Mouse (Mus musculus) midbrain, embryonic 14.5 days (tissue): Measurements from ENCODE around the gene Tmem82. TPM values are rescaled to one million over a fixed set of nuclear protein-coding genes. Genes with fewer than 3 reads are reported as not detected.

ENCODE experiments used
- ATAC-seq: fragments of 200-750 bp; cut with Nextera tagmentation; 2 replicates; pipeline ENCODE4 v1.8.0; 2017; ENCODE audit warnings: moderate number of reproducible peaks, moderate library complexity; ENCODE audit not compliant: low FRiP score, low TSS enrichment
- DNase-seq: peaks from one replicate; pipeline ENCODE4 v3.0.0-alpha.2; 2015
- H3K27ac ChIP-seq: fragments of 300-500 bp; sonication (generic); replicated peaks from 2 replicates; pipeline ENCODE4 v1.5.1; 2014; ENCODE audit warnings: mild to moderate bottlenecking, low read depth, low read length, moderate library complexity
- H3K27me3 ChIP-seq: fragments of 300-500 bp; sonication (generic); 2 replicates; pipeline ENCODE4 v1.6.1; 2014; ENCODE audit warnings: low read length, control low read depth, mixed read lengths; ENCODE audit not compliant: control insufficient read depth, insufficient read depth
- H3K36me3 ChIP-seq: fragments of 300-500 bp; sonication (generic); 2 replicates; pipeline ENCODE4 v1.6.1; 2014; ENCODE audit warnings: low read length, control low read depth; ENCODE audit not compliant: control insufficient read depth, insufficient read depth
- H3K4me1 ChIP-seq: fragments of 300-500 bp; sonication (generic); 2 replicates; pipeline ENCODE4 v1.6.1; 2014; ENCODE audit warnings: mild to moderate bottlenecking, antibody characterized with exemption, low read length, control low read depth; ENCODE audit not compliant: control insufficient read depth, insufficient read depth
- H3K4me2 ChIP-seq: fragments of 300-500 bp; sonication (generic); 2 replicates; pipeline ENCODE4 v1.6.1; 2014; ENCODE audit warnings: mild to moderate bottlenecking, low read length, moderate library complexity
- H3K4me3 ChIP-seq: fragments of 300-500 bp; sonication (generic); replicated peaks from 2 replicates; pipeline ENCODE4 v1.5.1; 2014; ENCODE audit warnings: low read depth, low read length
- H3K9ac ChIP-seq: fragments of 300-500 bp; sonication (generic); replicated peaks from 2 replicates; pipeline ENCODE4 v1.6.1; 2014; ENCODE audit warnings: mild to moderate bottlenecking, low read length, moderate library complexity
- H3K9me3 ChIP-seq: fragments of 300-500 bp; sonication (generic); 2 replicates; pipeline ENCODE4 v1.6.1; 2016; ENCODE audit warnings: low read length, control low read depth, mixed read lengths; ENCODE audit not compliant: control insufficient read depth
- WGBS: fragments of 180-500 bp; shearing (Covaris S2); extraction: QIAGEN DNeasy Blood & Tissue Kit; methylation state at CpG from one replicate; pipeline ENCODE4 v1.1.7; 2014; 5-methylcytosine and 5-hydroxymethylcytosine counted together
- polyA plus RNA-seq: library from polyadenylated mRNA; unstranded; fragments of >200 nt; fragmentation: Nextera tagmentation; extraction: Ambion mirVana; gene quantifications from 2 replicates; pipeline ENCODE4 v1.2.1, GENCODE M21; 2014

The Tmem82 gene
- polyA plus RNA-seq, 1 experiment from 2014 or later, result 0.16 TPM

- no peak overlapping the region for H3K4me2 ChIP-seq
- no peaks in the 10 kb centered on the region for H3K27me3 ChIP-seq
- ATAC-seq (no peak), DNase-seq (no peak)
- H3K27ac ChIP-seq, result no peak overlapping the region
- no peaks in the 10 kb centered on the region for H3K9me3 ChIP-seq
- H3K4me1 ChIP-seq, result peaks cover 4% of the 10 kb centered on the region; the same call in 1 of the 2 replicates
- peaks cover 40% of the 10 kb centered on the region for H3K36me3 ChIP-seq
- no peak overlapping the region for H3K9ac ChIP-seq
- WGBS, result 92% methylated on average over 12 of the region's 12 CpGs
- H3K4me3 ChIP-seq, result no peak overlapping the region
Measured at GRCm38 (mm10) chr4:141655908-141656608, 37.6 kb upstream of the Tmem82 start.

- ATAC-seq (no peak), DNase-seq (no peak)
- Histone ChIP-seq H3K36me3 (peaks cover 27% of the 10 kb centered on the region), H3K9ac (no peak overlapping the region), H3K4me1 (peaks cover 4% of the 10 kb centered on the region; the same call in 1 of the 2 replicates), H3K4me2 (no peak overlapping the region), H3K9me3 (no peaks in the 10 kb centered on the region), H3K4me3 (no peak overlapping the region), H3K27ac (no peak overlapping the region), H3K27me3 (no peaks in the 10 kb centered on the region)
- WGBS, result 94% methylated on average over 6 of the region's 6 CpGs
Measured at GRCm38 (mm10) chr4:141654509-141654908, 36.1 kb upstream of the Tmem82 start.

GRCm38 (mm10) chr4:141653813-141654212 lies 35.4 kb upstream of the Tmem82 start:
- ATAC-seq, result no peak
- no peak overlapping the region for H3K27ac ChIP-seq
- no peak for DNase-seq

GRCm38 (mm10) chr4:141653044-141653443 lies 34.6 kb upstream of the Tmem82 start:
- peaks cover 4% of the 10 kb centered on the region; the same call in 1 of the 2 replicates for H3K4me1 ChIP-seq
- H3K4me3 ChIP-seq, result no peak overlapping the region
- H3K36me3 ChIP-seq, result peaks cover 27% of the 10 kb centered on the region; the same call in 1 of the 2 replicates
- 96% methylated on average over 8 of the region's 8 CpGs for WGBS
- H3K27me3 ChIP-seq, result no peaks in the 10 kb centered on the region
- H3K4me2 ChIP-seq, result no peak overlapping the region
- no peak overlapping the region for H3K27ac ChIP-seq
- no peak for DNase-seq
- ATAC-seq, result no peak
- H3K9me3 ChIP-seq, result no peaks in the 10 kb centered on the region
- H3K9ac ChIP-seq, result no peak overlapping the region

More at GRCm38 (mm10) chr4:141653813-141654212, 35.4 kb upstream of the Tmem82 start:
- Histone ChIP-seq H3K9ac (no peak overlapping the region), H3K4me1 (peaks cover 4% of the 10 kb centered on the region; the same call in 1 of the 2 replicates), H3K27me3 (no peaks in the 10 kb centered on the region), H3K4me2 (no peak overlapping the region), H3K4me3 (no peak overlapping the region), H3K36me3 (peaks cover 30% of the 10 kb centered on the region), H3K9me3 (no peaks in the 10 kb centered on the region)
- WGBS, result 93% methylated on average over 13 of the region's 13 CpGs

DNA sequence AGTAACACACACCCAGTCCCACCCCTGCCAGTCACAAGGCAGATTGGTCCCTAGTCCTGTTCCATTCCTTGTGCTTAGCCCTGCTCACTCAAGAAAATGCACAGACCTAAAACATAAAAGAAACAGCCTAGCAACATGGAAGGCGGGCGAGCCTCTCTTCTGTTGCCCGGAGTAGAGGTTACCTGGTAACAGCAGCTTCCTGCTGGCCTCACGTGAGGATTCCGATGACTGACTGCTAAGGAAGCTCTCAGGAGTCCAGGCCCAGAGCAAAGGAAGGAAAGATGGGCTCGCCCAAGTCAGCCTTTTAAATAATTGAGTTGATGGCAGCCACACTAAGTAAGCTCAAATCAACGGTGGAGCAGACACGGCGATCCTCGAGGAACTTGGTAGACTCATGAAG lies 33.5 kb upstream of the Tmem82 start:
- peaks cover 26% of the 10 kb centered on the region; the same call in 1 of the 2 replicates for H3K36me3 ChIP-seq
- 0 out of 2 replicates have a peak overlapping the region, but pooled peaks have one; percentile 8 for H3K27ac ChIP-seq
- DNase-seq (no peak), ATAC-seq (no peak)
- peaks cover 4% of the 10 kb centered on the region; the same call in 1 of the 2 replicates for H3K4me1 ChIP-seq
- H3K9ac ChIP-seq, result no peak overlapping the region
- no peak overlapping the region for H3K4me3 ChIP-seq
- 80% methylated on average over 10 of the region's 10 CpGs for WGBS
- H3K9me3 ChIP-seq, result no peaks in the 10 kb centered on the region
- no peaks in the 10 kb centered on the region for H3K27me3 ChIP-seq
- H3K4me2 ChIP-seq, result no peak overlapping the region

GRCm38 (mm10) chr4:141651286-141651685 lies 32.9 kb upstream of the Tmem82 start:
- 86% methylated on average over 6 of the region's 6 CpGs for WGBS
- Histone ChIP-seq H3K4me2 (no peak overlapping the region), H3K4me1 (peaks cover 4% of the 10 kb centered on the region; the same call in 1 of the 2 replicates), H3K9ac (no peak overlapping the region), H3K4me3 (no peak overlapping the region), H3K9me3 (no peaks in the 10 kb centered on the region), H3K36me3 (peaks cover 26% of the 10 kb centered on the region; the same call in 1 of the 2 replicates), H3K27me3 (no peaks in the 10 kb centered on the region), H3K27ac (no peak overlapping the region)
- ATAC-seq, result no peak
- DNase-seq, result no peak

DNA sequence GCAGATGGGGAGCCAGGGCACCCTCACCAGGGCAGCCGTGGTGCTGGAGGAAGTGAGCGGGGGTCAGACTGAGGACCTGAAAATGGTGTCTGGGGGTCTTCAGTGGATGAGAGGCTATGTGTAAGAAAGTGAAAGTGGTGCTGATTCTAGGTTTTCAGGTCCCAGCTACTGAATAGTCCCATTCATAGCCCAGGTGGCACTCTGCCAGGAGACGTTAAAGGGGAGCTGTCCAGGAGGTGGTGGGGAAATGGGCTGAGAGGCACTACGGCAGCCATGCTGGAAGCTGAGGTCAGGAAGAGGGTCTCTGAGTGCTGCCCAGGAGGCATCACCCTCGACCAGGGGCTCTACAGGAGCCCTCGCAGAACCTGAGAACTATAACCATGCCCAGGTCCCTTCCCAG lies 30.8 kb upstream of the Tmem82 start:
- Histone ChIP-seq H3K36me3 (peaks cover 25% of the 10 kb centered on the region; the same call in 1 of the 2 replicates), H3K9me3 (no peaks in the 10 kb centered on the region), H3K4me1 (peaks cover 2% of the 10 kb centered on the region; the same call in 1 of the 2 replicates), H3K27me3 (no peaks in the 10 kb centered on the region), H3K4me2 (no peak overlapping the region), H3K9ac (no peak overlapping the region), H3K27ac (0 out of 2 replicates have a peak overlapping the region, but pooled peaks have one; percentile 41), H3K4me3 (no peak overlapping the region)
- 82% methylated on average over 6 of the region's 6 CpGs for WGBS
- DNase-seq (peak; percentile 61), ATAC-seq (no peak)

GRCm38 (mm10) chr4:141648262-141648661 lies 29.8 kb upstream of the Tmem82 start:
- no peaks in the 10 kb centered on the region for H3K4me1 ChIP-seq
- H3K4me2 ChIP-seq, result no peak overlapping the region
- WGBS, result 92% methylated on average over 5 of the region's 5 CpGs
- H3K27me3 ChIP-seq, result no peaks in the 10 kb centered on the region
- H3K36me3 ChIP-seq, result peaks cover 20% of the 10 kb centered on the region; the same call in 1 of the 2 replicates
- no peak overlapping the region for H3K9ac ChIP-seq
- ATAC-seq (no peak), DNase-seq (no peak)
- H3K9me3 ChIP-seq, result no peaks in the 10 kb centered on the region
- H3K4me3 ChIP-seq, result no peak overlapping the region
- H3K27ac ChIP-seq, result no peak overlapping the region

DNA sequence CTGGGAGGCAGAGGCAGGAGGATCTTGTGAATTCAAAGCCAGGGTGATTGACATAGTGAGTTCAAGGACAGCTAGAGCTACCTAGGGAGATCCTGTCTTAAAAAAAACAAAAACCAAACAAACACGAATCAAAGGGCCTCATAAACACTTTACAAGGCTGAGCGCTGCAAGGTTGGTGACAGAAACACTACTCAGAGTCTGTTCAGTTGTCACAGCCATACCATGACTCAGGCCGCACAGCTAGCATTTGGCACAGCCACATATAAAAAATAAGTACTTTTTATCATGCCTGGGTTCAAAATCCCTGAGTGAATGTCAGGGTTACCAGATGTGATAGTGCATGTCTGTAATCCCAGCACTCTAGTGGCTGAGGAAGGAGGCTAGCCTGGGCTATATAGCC lies 28.8 kb upstream of the Tmem82 start:
- H3K27me3 ChIP-seq, result no peaks in the 10 kb centered on the region
- no peaks in the 10 kb centered on the region for H3K4me1 ChIP-seq
- H3K9ac ChIP-seq, result no peak overlapping the region
- H3K9me3 ChIP-seq, result no peaks in the 10 kb centered on the region
- no peak overlapping the region for H3K4me3 ChIP-seq
- no peak overlapping the region for H3K4me2 ChIP-seq
- WGBS, result 96% methylated on average over 3 of the region's 3 CpGs
- no peak overlapping the region for H3K27ac ChIP-seq
- DNase-seq, result no peak
- no peak for ATAC-seq
- peaks cover 21% of the 10 kb centered on the region for H3K36me3 ChIP-seq
